Mouse (Mus musculus): Measurements from ENCODE around the gene Mpeg1. TPM values are rescaled to one million over a fixed set of nuclear protein-coding genes. Genes with fewer than 3 reads are reported as not detected.

The Mpeg1 gene
- total RNA-seq, 2 experiments from 2014 or later: 4.8 to 5.1 TPM

GRCm38 (mm10) chr19:12514621-12515020, 54.0 kb downstream of the Mpeg1 start:
- intact Hi-C loops (cut with DNase I): no loop called here

More at GRCm38 (mm10) chr19:12514621-12515020, 54.0 kb downstream of the Mpeg1 start:
- DNase-seq (ENCODE audit: extremely low spot score in 1 of 2, low spot score in 2 of 2): no peak

Other genes with a start within 250 kb of the Mpeg1 start
- not detected for gene Olfr1432, start 228.2 kb upstream of the Mpeg1 start, total RNA-seq (2021)
- not detected for gene Olfr262, start 219.1 kb upstream of the Mpeg1 start, total RNA-seq (2021)
- not detected for gene Olfr235, start 199.7 kb upstream of the Mpeg1 start, total RNA-seq (2021)
- gene Olfr1434, start 180.9 kb upstream of the Mpeg1 start, total RNA-seq (2021): not detected
- gene Olfr1436, start 161.6 kb upstream of the Mpeg1 start, total RNA-seq (2021): not detected
- gene Olfr1437, start 135.7 kb upstream of the Mpeg1 start, total RNA-seq (2021): not detected
- gene Olfr1438-ps1, start 124.9 kb upstream of the Mpeg1 start, total RNA-seq (2021): not detected
- gene Olfr1440, start 73.5 kb upstream of the Mpeg1 start, total RNA-seq (2021): not detected
- gene Olfr1441, start 43.3 kb upstream of the Mpeg1 start, total RNA-seq (2021): not detected
- under 1 TPM in 1 of 2 experiments, not detected in 1; 0.08 TPM for gene Pfpl, start 32.9 kb upstream of the Mpeg1 start, total RNA-seq (2021)
- gene Dtx4, start 40.7 kb downstream of the Mpeg1 start, total RNA-seq (2021): 10 to 100 TPM; 60.3 to 75.4 TPM
- gene Fam111a, start 85.0 kb downstream of the Mpeg1 start, total RNA-seq (2021): 1 to 10 TPM; 3.7 to 3.9 TPM
- not detected for gene Gm4952, start 139.2 kb downstream of the Mpeg1 start, total RNA-seq (2021)
- not detected for gene Glyat, start 172.5 kb downstream of the Mpeg1 start, total RNA-seq (2021)
- not detected for gene Olfr1442, start 209.7 kb downstream of the Mpeg1 start, total RNA-seq (2021)
- not detected for gene Olfr1443, start 217.3 kb downstream of the Mpeg1 start, total RNA-seq (2021)
- not detected for gene Keg1, start 235.0 kb downstream of the Mpeg1 start, total RNA-seq (2021)

All from left cerebral cortex, postnatal 10 days (tissue).